Mouse (Mus musculus) embryonic facial prominence, embryonic 11.5 days (tissue): Measurements from ENCODE around the gene Slc11a1. TPM values are rescaled to one million over a fixed set of nuclear protein-coding genes. Genes with fewer than 3 reads are reported as not detected.
"Not testable (repeated sequence)": the region's sequence is repeated elsewhere in the genome, so short reads cannot be mapped to it uniquely, and the experiment has no call there.

Experiments used
- ATAC-seq: fragments of 200-750 bp; cut with Nextera tagmentation; replicated peaks from 2 replicates; pipeline ENCODE4 v1.8.0; 2017; ENCODE audit warnings: low read depth; ENCODE audit not compliant: insufficient number of reproducible peaks, low FRiP score, low TSS enrichment
- DNase-seq: peaks from one replicate; pipeline ENCODE4 v3.0.0-alpha.2; 2015; ENCODE audit warnings: low spot score
- H3K27ac ChIP-seq: fragments of 300-500 bp; sonication (generic); replicated peaks from 2 replicates; pipeline ENCODE4 v1.5.1; 2014; ENCODE audit warnings: mild to moderate bottlenecking, low read depth, low read length, control low read depth
- H3K27me3 ChIP-seq: fragments of 300-500 bp; sonication (generic); 2 replicates; pipeline ENCODE4 v1.6.1; 2014; ENCODE audit warnings: mild to moderate bottlenecking, low read length, moderate library complexity, mixed read lengths; ENCODE audit not compliant: control insufficient read depth, insufficient read depth
- H3K36me3 ChIP-seq: fragments of 300-500 bp; sonication (generic); replicated peaks from 2 replicates; pipeline ENCODE4 v1.6.1; 2014; ENCODE audit warnings: low read depth, mild to moderate bottlenecking, low read length, moderate library complexity, mixed read lengths; ENCODE audit not compliant: control insufficient read depth, insufficient read depth
- H3K4me1 ChIP-seq: fragments of 300-500 bp; sonication (generic); 2 replicates; pipeline ENCODE4 v1.6.1; 2014; ENCODE audit warnings: low read length, mixed read lengths; ENCODE audit not compliant: control insufficient read depth, insufficient read depth
- H3K4me2 ChIP-seq: fragments of 300-500 bp; sonication (generic); 2 replicates; pipeline ENCODE4 v1.6.1; 2014; ENCODE audit warnings: low read depth, mild to moderate bottlenecking, control low read depth, low read length, moderate library complexity
- H3K4me3 ChIP-seq: fragments of 300-500 bp; sonication (generic); 2 replicates; pipeline ENCODE4 v1.5.1; 2014; ENCODE audit warnings: low read depth, low read length, control low read depth
- H3K9ac ChIP-seq: fragments of 300-500 bp; sonication (generic); replicated peaks from 2 replicates; pipeline ENCODE4 v1.6.1; 2014; ENCODE audit warnings: mild to moderate bottlenecking, control low read depth, low read length
- H3K9me3 ChIP-seq: fragments of 300-500 bp; sonication (generic); replicated peaks from 2 replicates; pipeline ENCODE4 v1.6.1; 2016; ENCODE audit warnings: mild to moderate bottlenecking, low read length, inconsistent platforms, mixed read lengths; ENCODE audit not compliant: control insufficient read depth
- WGBS: fragments of 180-500 bp; shearing (Covaris S2); extraction: QIAGEN DNeasy Blood & Tissue Kit; methylation state at CpG from one replicate; pipeline ENCODE4 v1.1.7; 2014; 5-methylcytosine and 5-hydroxymethylcytosine counted together
- polyA plus RNA-seq: library from polyadenylated mRNA; unstranded; fragments of >200 nt; fragmentation: Nextera tagmentation; extraction: Ambion mirVana; gene quantifications from 2 replicates; pipeline ENCODE4 v1.2.1, GENCODE M21; 2014

The Slc11a1 gene
- 2.4 and 4.9 TPM in 2 replicates for polyA plus RNA-seq

GRCm38 (mm10) chr1:74374980-74375379 is at the start of gene Slc11a1:
Slc11a1 (plus strand) TSS chr1:74375195.
- DNase-seq (no peak), ATAC-seq (no peak)
- no peaks in the 10 kb centered on the region for H3K9me3 ChIP-seq
- no peaks in the 10 kb centered on the region for H3K36me3 ChIP-seq
- no peak within 1 kb of the TSS for H3K4me2 ChIP-seq
- no peak within 1 kb of the TSS for H3K27ac ChIP-seq
- H3K9ac ChIP-seq: no peak within 1 kb of the TSS
- WGBS: 72% methylated on average over 8 of the region's 8 CpGs
- H3K27me3 ChIP-seq: no peaks in the 10 kb centered on the region
- H3K4me1 ChIP-seq: no peaks in the 10 kb centered on the region; the same call in 1 of the 2 replicates
- no peak within 1 kb of the TSS for H3K4me3 ChIP-seq

DNA sequence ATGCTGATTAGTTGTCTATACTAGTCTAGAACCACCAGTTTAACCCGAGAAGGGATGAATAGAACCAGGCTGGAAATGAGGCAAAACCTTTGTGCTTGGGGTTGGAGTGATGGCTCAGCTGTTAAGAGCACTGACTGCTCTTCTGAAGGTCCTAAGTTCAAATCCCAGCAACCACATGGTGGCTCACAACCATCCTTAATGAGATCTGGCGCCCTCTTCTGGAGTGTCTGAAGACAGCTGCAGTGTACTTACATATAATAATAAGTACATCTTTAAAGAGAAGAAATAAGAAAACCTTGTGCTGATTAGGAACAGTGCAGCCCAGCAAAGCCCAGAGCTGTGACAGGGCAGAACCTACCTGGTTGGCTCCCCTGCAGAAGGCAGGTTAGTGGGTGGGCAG is 48.1 kb upstream of the Slc11a1 start:
- not testable (repeated sequence) for ATAC-seq
- 67% methylated on average over 2 of the region's 2 CpGs for WGBS

DNA sequence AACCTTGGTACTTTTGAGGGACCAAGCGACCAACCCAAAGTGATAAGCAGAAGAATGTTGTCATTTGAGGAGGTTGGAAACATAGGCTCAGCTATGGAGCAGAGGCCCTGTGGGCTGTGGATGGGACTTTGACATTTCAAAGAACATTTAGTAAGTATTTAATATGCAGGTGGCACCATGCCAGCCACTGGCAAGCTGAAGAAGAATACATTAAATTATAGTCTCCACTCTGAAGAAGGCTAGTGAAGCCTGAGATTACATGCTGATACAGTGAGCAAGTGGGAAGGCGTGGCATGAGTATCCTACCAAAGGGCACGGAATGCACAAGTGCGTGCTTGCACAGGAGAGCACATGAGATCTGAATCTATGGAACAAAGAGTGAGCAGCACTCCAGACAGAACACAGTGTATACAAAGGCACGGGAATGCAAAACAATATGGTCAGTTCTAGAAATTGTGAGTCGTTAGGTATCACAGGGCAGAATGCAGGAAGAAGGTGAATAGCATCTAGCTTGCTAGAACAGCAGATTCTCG is 45.0 kb upstream of the Slc11a1 start:
- H3K27ac ChIP-seq: no peak overlapping the region
- 83% methylated on average over 7 of the region's 7 CpGs for WGBS
- DNase-seq (no peak), ATAC-seq (no peak)
- H3K9me3 ChIP-seq: no peaks in the 10 kb centered on the region
- H3K36me3 ChIP-seq: no peaks in the 10 kb centered on the region
- no peak overlapping the region for H3K4me2 ChIP-seq
- no peak overlapping the region for H3K9ac ChIP-seq
- H3K4me1 ChIP-seq: no peaks in the 10 kb centered on the region
- no peaks in the 10 kb centered on the region for H3K27me3 ChIP-seq
- H3K4me3 ChIP-seq: no peak overlapping the region

More for the DNA sequence above, 48.1 kb upstream of the Slc11a1 start:
- H3K9me3 ChIP-seq, DNase-seq, H3K4me2 ChIP-seq, H3K9ac ChIP-seq, H3K4me1 ChIP-seq, H3K27me3 ChIP-seq, H3K27ac ChIP-seq, H3K36me3 ChIP-seq, H3K4me3 ChIP-seq: not testable (repeated sequence)

- H3K9me3 ChIP-seq: no peaks in the 10 kb centered on the region
- 81% methylated on average over 4 of the region's 4 CpGs for WGBS
- no peaks in the 10 kb centered on the region for H3K27me3 ChIP-seq
- no peaks in the 10 kb centered on the region for H3K36me3 ChIP-seq
- no peak overlapping the region for H3K4me2 ChIP-seq
- H3K4me1 ChIP-seq: no peaks in the 10 kb centered on the region
- H3K4me3 ChIP-seq: no peak overlapping the region
- H3K27ac ChIP-seq: no peak overlapping the region
- H3K9ac ChIP-seq: no peak overlapping the region
- ATAC-seq (no peak), DNase-seq (no peak)
These were observed 43.8 kb upstream of the Slc11a1 start for GRCm38 (mm10) chr1:74331046-74331681.

- H3K9ac ChIP-seq: peak overlapping the region; percentile 56
- peak; percentile 98 for DNase-seq
- no peak overlapping the region for H3K27ac ChIP-seq
- ATAC-seq: peak; percentile 98
- no peaks in the 10 kb centered on the region for H3K9me3 ChIP-seq
- H3K36me3 ChIP-seq: no peaks in the 10 kb centered on the region
- under 1% methylated on average over 35 of the region's 36 CpGs for WGBS
- peak overlapping the region; percentile 62 for H3K4me2 ChIP-seq
- H3K27me3 ChIP-seq: no peaks in the 10 kb centered on the region
- H3K4me1 ChIP-seq: no peaks in the 10 kb centered on the region
- H3K4me3 ChIP-seq: peak overlapping the region; percentile 50
These were observed 42.7 kb upstream of the Slc11a1 start for GRCm38 (mm10) chr1:74332241-74332763.

- peak overlapping the region; percentile 62 for H3K4me2 ChIP-seq
- peak overlapping the region; percentile 50 for H3K4me3 ChIP-seq
- no peaks in the 10 kb centered on the region for H3K9me3 ChIP-seq
- ATAC-seq: no peak
- DNase-seq: no peak
- no peaks in the 10 kb centered on the region for H3K36me3 ChIP-seq
- H3K27ac ChIP-seq: no peak overlapping the region
- no peaks in the 10 kb centered on the region for H3K27me3 ChIP-seq
- H3K9ac ChIP-seq: peak overlapping the region; percentile 56
- no peaks in the 10 kb centered on the region for H3K4me1 ChIP-seq
- 5% methylated on average over 9 of the region's 9 CpGs for WGBS
These were observed 42.1 kb upstream of the Slc11a1 start for GRCm38 (mm10) chr1:74332930-74333329.

GRCm38 (mm10) chr1:74334607-74335006 is 40.4 kb upstream of the Slc11a1 start:
- DNase-seq: no peak
- Histone ChIP-seq H3K9ac (peak overlapping the region; percentile 18; the same call in 1 of the 2 replicates), H3K4me1 (no peaks in the 10 kb centered on the region), H3K9me3 (no peaks in the 10 kb centered on the region), H3K27me3 (no peaks in the 10 kb centered on the region), H3K4me3 (no peak overlapping the region), H3K27ac (no peak overlapping the region), H3K36me3 (no peaks in the 10 kb centered on the region), H3K4me2 (no peak overlapping the region)
- WGBS: 57% methylated on average over 3 of the region's 3 CpGs
- no peak for ATAC-seq

GRCm38 (mm10) chr1:74335033-74335432 is 40.0 kb upstream of the Slc11a1 start:
- DNase-seq: no peak

More at GRCm38 (mm10) chr1:74335033-74335432, 40.0 kb upstream of the Slc11a1 start:
- H3K27me3 ChIP-seq: no peaks in the 10 kb centered on the region
- WGBS: 43% methylated on average over 4 of the region's 4 CpGs
- no peak for ATAC-seq
- H3K4me1 ChIP-seq: no peaks in the 10 kb centered on the region
- H3K9ac ChIP-seq: no peak overlapping the region
- no peak overlapping the region for H3K4me2 ChIP-seq
- H3K4me3 ChIP-seq: no peak overlapping the region
- no peak overlapping the region for H3K27ac ChIP-seq
- no peaks in the 10 kb centered on the region for H3K9me3 ChIP-seq
- no peaks in the 10 kb centered on the region for H3K36me3 ChIP-seq
